Mouse (Mus musculus): ENCODE data around the gene Cdc73. TPM values are rescaled to one million over a fixed set of nuclear protein-coding genes. Genes with fewer than 3 reads are reported as not detected.
"Not testable (repeated sequence)": the region's sequence is repeated elsewhere in the genome, so short reads cannot be mapped to it uniquely, and the experiment has no call there.

Gene Cdc73
- polyA plus RNA-seq, 1 experiment from 2014 or later, result 22.8 TPM

DNA sequence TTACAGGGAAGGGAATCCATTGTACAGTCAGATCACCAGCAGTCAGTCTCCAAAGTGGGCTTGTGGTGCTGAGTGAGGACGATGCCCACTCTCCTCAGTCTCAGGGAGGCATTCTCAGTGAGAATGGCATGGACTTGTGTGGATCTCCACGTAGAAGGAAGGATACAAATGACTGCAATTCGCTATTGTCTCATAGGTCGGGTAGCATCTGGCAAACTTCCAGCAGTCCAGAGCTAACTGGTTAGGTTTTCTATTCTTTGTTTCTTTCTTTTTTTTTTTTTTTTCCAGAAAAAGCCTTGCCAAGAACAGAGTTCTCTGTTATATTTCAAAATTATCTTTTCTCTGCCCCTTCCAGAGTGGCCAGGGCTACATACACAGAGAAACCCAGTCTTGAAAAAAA is 4.3 kb upstream of the Cdc73 start:
- DNase-seq (ENCODE audit: low spot score) (no peak), ATAC-seq (replicated peaks; ENCODE audit: low FRiP score, low TSS enrichment, low read depth) (no peak)
- no peaks in the 10 kb centered on the region for H3K27me3 ChIP-seq (replicated peaks; ENCODE audit: control insufficient read depth, insufficient read depth, low read length)
- no peaks in the 10 kb centered on the region for H3K36me3 ChIP-seq (ENCODE audit: control insufficient read depth, insufficient read depth, low read length)
- no peak overlapping the region for H3K4me2 ChIP-seq (ENCODE audit: low read length)
- no peak overlapping the region for H3K4me3 ChIP-seq (ENCODE audit: low read depth, low read length)
- H3K9ac ChIP-seq (ENCODE audit: low read length), result no peak overlapping the region
- H3K9me3 ChIP-seq (ENCODE audit: control insufficient read depth, low read length), result no peaks in the 10 kb centered on the region
- no peaks in the 10 kb centered on the region for H3K4me1 ChIP-seq (replicated peaks; ENCODE audit: control insufficient read depth, insufficient read depth, low read length)
- no peak overlapping the region for H3K27ac ChIP-seq (ENCODE audit: low read depth)
- WGBS, result 63% methylated on average over 4 of the region's 4 CpGs

DNA sequence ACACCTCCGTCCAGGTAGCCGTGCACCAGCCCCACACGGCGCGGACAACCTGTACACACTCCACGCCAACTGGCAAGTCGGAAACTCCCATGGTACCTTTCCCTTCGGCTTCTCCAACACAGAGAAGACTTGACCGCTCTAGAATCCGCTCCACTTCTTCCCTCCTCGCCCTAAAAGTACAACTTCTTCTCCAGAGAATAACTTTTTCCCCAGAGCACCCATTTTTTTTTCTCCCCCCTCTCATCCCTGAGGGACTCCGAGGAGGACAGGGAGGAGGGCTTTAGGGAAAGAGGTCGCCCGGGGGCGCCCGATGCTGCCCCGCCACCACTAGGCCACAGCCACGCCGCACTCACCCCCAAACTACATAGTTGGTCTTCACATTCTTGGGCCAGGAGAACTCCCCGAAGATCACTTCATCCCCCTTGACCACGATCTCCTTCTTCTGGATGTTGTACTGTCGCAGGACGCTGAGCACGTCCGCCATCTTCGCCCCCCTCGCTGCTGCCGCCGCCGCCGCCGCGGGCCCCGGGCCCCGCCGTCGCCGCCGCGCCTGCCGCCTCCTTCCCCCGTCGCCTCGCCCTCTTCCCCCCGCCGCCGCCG is 452 bp downstream of the Cdc73 start:
- Histone ChIP-seq H3K36me3 (ENCODE audit: control insufficient read depth, insufficient read depth, low read length) (peaks cover 11% of the 10 kb centered on the region), H3K4me3 (ENCODE audit: low read depth, low read length) (peak overlapping the region; percentile 85), H3K27ac (ENCODE audit: low read depth) (peak overlapping the region; percentile 84), H3K9me3 (ENCODE audit: control insufficient read depth, low read length) (no peaks in the 10 kb centered on the region), H3K4me1 (replicated peaks; ENCODE audit: control insufficient read depth, insufficient read depth, low read length) (peaks cover 6% of the 10 kb centered on the region), H3K9ac (ENCODE audit: low read length) (peak overlapping the region; percentile 90), H3K4me2 (ENCODE audit: low read length) (peak overlapping the region; percentile 82), H3K27me3 (replicated peaks; ENCODE audit: control insufficient read depth, insufficient read depth, low read length) (no peaks in the 10 kb centered on the region)
- ATAC-seq (replicated peaks; ENCODE audit: low FRiP score, low TSS enrichment, low read depth), result peak; percentile 72
- peak; percentile 95 for DNase-seq (ENCODE audit: low spot score)
- WGBS, result under 1% methylated on average over 36 of the region's 48 CpGs

DNA sequence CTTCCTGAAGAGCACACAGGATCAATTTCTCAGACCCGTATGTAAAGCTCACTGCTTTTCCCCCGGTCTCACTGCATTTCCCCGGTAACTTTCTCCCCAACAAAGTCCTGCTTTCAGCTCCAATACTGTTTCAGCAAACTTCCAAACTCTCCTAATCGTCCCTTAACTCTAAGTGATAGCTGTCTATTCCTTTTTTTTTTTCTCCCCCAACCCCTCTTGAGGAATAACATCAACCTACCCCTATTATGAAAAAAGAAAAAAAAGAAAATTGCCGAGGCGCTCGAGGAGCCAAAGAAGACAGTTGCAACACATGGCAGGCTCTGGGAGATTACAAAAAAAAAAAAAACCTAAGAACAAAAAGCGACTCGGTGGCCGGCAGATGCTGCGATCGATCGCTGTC is 957 bp downstream of the Cdc73 start:
- ATAC-seq (replicated peaks; ENCODE audit: low FRiP score, low TSS enrichment, low read depth) (no peak), DNase-seq (ENCODE audit: low spot score) (no peak)
- Histone ChIP-seq H3K27me3 (replicated peaks; ENCODE audit: control insufficient read depth, insufficient read depth, low read length) (no peaks in the 10 kb centered on the region), H3K4me2 (ENCODE audit: low read length) (peak overlapping the region; percentile 82), H3K36me3 (ENCODE audit: control insufficient read depth, insufficient read depth, low read length) (peaks cover 16% of the 10 kb centered on the region), H3K4me3 (ENCODE audit: low read depth, low read length) (peak overlapping the region; percentile 85), H3K9me3 (ENCODE audit: control insufficient read depth, low read length) (no peaks in the 10 kb centered on the region), H3K4me1 (replicated peaks; ENCODE audit: control insufficient read depth, insufficient read depth, low read length) (peaks cover 6% of the 10 kb centered on the region), H3K27ac (ENCODE audit: low read depth) (no peak overlapping the region), H3K9ac (ENCODE audit: low read length) (peak overlapping the region; percentile 90)
- under 1% methylated on average over 13 of the region's 13 CpGs for WGBS

- Histone ChIP-seq H3K4me2 (ENCODE audit: low read length) (no peak overlapping the region), H3K27ac (ENCODE audit: low read depth) (no peak overlapping the region), H3K4me1 (replicated peaks; ENCODE audit: control insufficient read depth, insufficient read depth, low read length) (no peaks in the 10 kb centered on the region), H3K9me3 (ENCODE audit: control insufficient read depth, low read length) (no peaks in the 10 kb centered on the region), H3K36me3 (ENCODE audit: control insufficient read depth, insufficient read depth, low read length) (peaks cover 67% of the 10 kb centered on the region), H3K9ac (ENCODE audit: low read length) (no peak overlapping the region), H3K4me3 (ENCODE audit: low read depth, low read length) (no peak overlapping the region), H3K27me3 (replicated peaks; ENCODE audit: control insufficient read depth, insufficient read depth, low read length) (no peaks in the 10 kb centered on the region)
- DNase-seq (ENCODE audit: low spot score), result no peak
- no peak for ATAC-seq (replicated peaks; ENCODE audit: low FRiP score, low TSS enrichment, low read depth)
- 85% methylated on average over 3 of the region's 3 CpGs for WGBS
Measured at GRCm38 (mm10) chr1:143684849-143685248, 17.8 kb downstream of the Cdc73 start.

DNA sequence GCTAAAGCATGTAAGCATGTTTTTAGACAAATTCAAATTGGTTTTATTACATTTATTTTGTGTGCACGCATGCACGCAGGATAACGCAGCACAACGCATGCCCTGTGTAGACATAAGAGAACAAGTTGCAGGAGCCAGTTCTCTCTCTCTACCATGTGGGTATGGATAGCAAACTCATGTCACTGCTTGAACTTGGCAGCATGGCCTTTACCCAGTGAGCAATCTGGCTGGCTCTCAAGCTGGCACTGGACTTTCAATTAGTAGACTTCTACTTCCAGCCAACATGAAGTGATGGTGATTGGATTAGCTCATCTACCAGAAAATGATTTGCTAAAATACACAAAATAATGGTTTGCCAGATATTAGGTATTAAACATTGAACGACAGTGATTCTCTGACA is 21.6 kb downstream of the Cdc73 start:
- H3K27ac ChIP-seq (ENCODE audit: low read depth), result no peak overlapping the region
- H3K4me1 ChIP-seq (replicated peaks; ENCODE audit: control insufficient read depth, insufficient read depth, low read length), result no peaks in the 10 kb centered on the region
- peaks cover 59% of the 10 kb centered on the region for H3K36me3 ChIP-seq (ENCODE audit: control insufficient read depth, insufficient read depth, low read length)
- no peak for ATAC-seq (replicated peaks; ENCODE audit: low FRiP score, low TSS enrichment, low read depth)
- no peak overlapping the region for H3K4me3 ChIP-seq (ENCODE audit: low read depth, low read length)
- H3K9ac ChIP-seq (ENCODE audit: low read length), result no peak overlapping the region
- no peaks in the 10 kb centered on the region for H3K27me3 ChIP-seq (replicated peaks; ENCODE audit: control insufficient read depth, insufficient read depth, low read length)
- H3K4me2 ChIP-seq (ENCODE audit: low read length), result no peak overlapping the region
- no peaks in the 10 kb centered on the region for H3K9me3 ChIP-seq (ENCODE audit: control insufficient read depth, low read length)
- 95% methylated on average over 5 of the region's 5 CpGs for WGBS
- no peak for DNase-seq (ENCODE audit: low spot score)

DNA sequence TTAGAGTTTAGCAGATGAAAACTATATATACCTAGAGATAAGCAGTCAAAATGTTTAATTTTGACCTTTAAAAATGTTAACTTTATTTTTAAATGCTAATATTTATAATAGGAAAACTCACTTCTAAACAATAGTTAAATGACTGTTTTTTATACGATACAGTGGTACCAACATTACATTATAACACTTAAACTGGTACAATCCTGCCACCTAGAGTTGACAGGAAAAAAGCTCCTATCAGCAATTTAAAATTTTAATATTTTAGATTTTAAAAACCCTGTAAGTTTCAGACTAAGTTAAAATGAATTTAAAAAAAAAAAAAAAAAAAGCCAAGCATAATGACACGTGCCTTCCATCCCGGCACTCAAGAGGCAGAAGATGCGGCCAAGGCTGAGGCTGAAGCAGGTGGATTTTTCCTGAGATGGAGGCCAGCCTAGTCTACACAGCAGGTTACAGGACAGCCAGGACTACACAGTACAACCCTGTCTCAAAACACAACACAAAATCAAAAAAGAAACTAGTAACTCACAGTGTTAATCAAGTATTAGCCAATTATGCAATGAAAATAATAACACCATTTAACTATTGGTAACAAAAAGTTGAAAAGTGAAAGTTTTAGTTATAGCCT is 26.8 kb downstream of the Cdc73 start:
- Histone ChIP-seq H3K36me3 (ENCODE audit: control insufficient read depth, insufficient read depth, low read length) (peaks cover 53% of the 10 kb centered on the region), H3K4me2 (ENCODE audit: low read length) (no peak overlapping the region), H3K9me3 (ENCODE audit: control insufficient read depth, low read length) (no peaks in the 10 kb centered on the region), H3K27ac (ENCODE audit: low read depth) (no peak overlapping the region), H3K4me3 (ENCODE audit: low read depth, low read length) (no peak overlapping the region), H3K27me3 (replicated peaks; ENCODE audit: control insufficient read depth, insufficient read depth, low read length) (no peaks in the 10 kb centered on the region), H3K4me1 (replicated peaks; ENCODE audit: control insufficient read depth, insufficient read depth, low read length) (no peaks in the 10 kb centered on the region), H3K9ac (ENCODE audit: low read length) (no peak overlapping the region)
- WGBS, result 86% methylated on average over 4 of the region's 4 CpGs
- no peak for DNase-seq (ENCODE audit: low spot score)
- no peak for ATAC-seq (replicated peaks; ENCODE audit: low FRiP score, low TSS enrichment, low read depth)

DNA sequence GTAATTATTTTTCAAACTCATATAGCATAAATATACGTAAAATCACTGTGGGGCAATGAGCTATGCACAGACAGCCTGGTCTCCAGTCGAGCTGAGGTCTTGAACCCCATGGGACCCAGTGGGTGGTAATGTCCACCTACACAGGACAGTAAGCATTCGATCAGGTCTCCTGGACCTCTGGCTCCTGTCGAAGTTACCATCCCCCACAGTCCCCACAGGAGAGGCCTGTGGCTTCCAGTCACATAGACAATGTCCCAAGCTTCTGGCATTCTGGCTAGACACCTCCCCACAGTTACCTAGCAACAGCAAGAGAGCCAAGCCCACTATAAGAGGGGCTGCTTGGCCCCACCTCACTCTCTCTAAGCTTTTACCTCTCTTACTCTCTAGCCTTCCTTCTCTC is 37.9 kb downstream of the Cdc73 start:
- H3K27ac ChIP-seq (ENCODE audit: low read depth); H3K4me2 ChIP-seq (ENCODE audit: low read length); H3K4me3 ChIP-seq (ENCODE audit: low read depth, low read length); H3K9me3 ChIP-seq (ENCODE audit: control insufficient read depth, low read length); H3K27me3 ChIP-seq (replicated peaks; ENCODE audit: control insufficient read depth, insufficient read depth, low read length); H3K4me1 ChIP-seq (replicated peaks; ENCODE audit: control insufficient read depth, insufficient read depth, low read length); ATAC-seq (replicated peaks; ENCODE audit: low FRiP score, low TSS enrichment, low read depth); H3K9ac ChIP-seq (ENCODE audit: low read length); DNase-seq (ENCODE audit: low spot score): not testable (repeated sequence)
- WGBS, result 92% methylated on average over 4 of the region's 4 CpGs
- H3K36me3 ChIP-seq (ENCODE audit: control insufficient read depth, insufficient read depth, low read length), result peaks cover 38% of the 10 kb centered on the region

DNA sequence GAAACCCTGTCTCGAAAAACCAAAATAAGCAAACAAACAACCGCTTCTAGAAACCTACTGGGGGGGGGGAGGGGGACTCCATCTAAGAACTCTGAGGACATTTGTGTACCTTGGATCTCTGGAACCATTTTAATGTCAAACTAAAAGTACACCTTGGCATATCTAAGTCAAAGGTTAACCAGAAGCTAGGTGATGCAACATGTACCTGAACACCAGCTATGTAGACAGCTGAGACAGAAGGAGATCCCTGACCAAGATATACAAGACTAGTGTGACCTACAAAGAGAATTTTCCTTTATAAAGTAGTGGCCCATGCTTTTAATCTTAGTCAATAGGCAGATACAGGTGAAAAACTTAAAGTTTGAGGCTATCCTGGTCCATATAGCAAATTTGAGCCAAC is 39.5 kb downstream of the Cdc73 start:
- H3K27ac ChIP-seq (ENCODE audit: low read depth), result no peak overlapping the region
- peaks cover 31% of the 10 kb centered on the region for H3K36me3 ChIP-seq (ENCODE audit: control insufficient read depth, insufficient read depth, low read length)
- H3K9me3 ChIP-seq (ENCODE audit: control insufficient read depth, low read length), result no peaks in the 10 kb centered on the region
- ATAC-seq (replicated peaks; ENCODE audit: low FRiP score, low TSS enrichment, low read depth), result no peak
- DNase-seq (ENCODE audit: low spot score), result no peak
- no peaks in the 10 kb centered on the region for H3K4me1 ChIP-seq (replicated peaks; ENCODE audit: control insufficient read depth, insufficient read depth, low read length)
- no peak overlapping the region for H3K4me2 ChIP-seq (ENCODE audit: low read length)
- no peaks in the 10 kb centered on the region for H3K27me3 ChIP-seq (replicated peaks; ENCODE audit: control insufficient read depth, insufficient read depth, low read length)
- no peak overlapping the region for H3K4me3 ChIP-seq (ENCODE audit: low read depth, low read length)
- no peak overlapping the region for H3K9ac ChIP-seq (ENCODE audit: low read length)
- 95% methylated on average over 2 of the region's 2 CpGs for WGBS

- H3K27me3 ChIP-seq (replicated peaks; ENCODE audit: control insufficient read depth, insufficient read depth, low read length), result no peaks in the 10 kb centered on the region
- peaks cover 22% of the 10 kb centered on the region for H3K36me3 ChIP-seq (ENCODE audit: control insufficient read depth, insufficient read depth, low read length)
- DNase-seq (ENCODE audit: low spot score) (no peak), ATAC-seq (replicated peaks; ENCODE audit: low FRiP score, low TSS enrichment, low read depth) (no peak)
- no peak overlapping the region for H3K27ac ChIP-seq (ENCODE audit: low read depth)
- no peaks in the 10 kb centered on the region for H3K9me3 ChIP-seq (ENCODE audit: control insufficient read depth, low read length)
- H3K4me1 ChIP-seq (replicated peaks; ENCODE audit: control insufficient read depth, insufficient read depth, low read length), result no peaks in the 10 kb centered on the region
- H3K4me2 ChIP-seq (ENCODE audit: low read length), result no peak overlapping the region
- H3K4me3 ChIP-seq (ENCODE audit: low read depth, low read length), result no peak overlapping the region
- WGBS, result 84% methylated on average over 3 of the region's 3 CpGs
- no peak overlapping the region for H3K9ac ChIP-seq (ENCODE audit: low read length)
Measured at GRCm38 (mm10) chr1:143653646-143654045, 49.0 kb downstream of the Cdc73 start.

All from intestine, embryonic 14.5 days (tissue).